Mouse (Mus musculus): ENCODE data around the gene Asah2. TPM values are rescaled to one million over a fixed set of nuclear protein-coding genes. Genes with fewer than 3 reads are reported as not detected.

The Asah2 gene
- polyA plus RNA-seq, 1 experiment: 1.7 TPM

- H3K4me3 ChIP-seq (ENCODE audit: control insufficient read depth, low read depth, low read length): no peak overlapping the region
- no peaks in the 10 kb centered on the region for H3K27me3 ChIP-seq (ENCODE audit: control insufficient read depth, insufficient read depth, low read length)
- TF ChIP-seq POLR2A (IDR thresholded peaks at IDR 0.05; ENCODE audit: control insufficient read depth, low read depth, low read length) (no peak), CTCF (IDR thresholded peaks at IDR 0.05; ENCODE audit: control insufficient read depth, insufficient read depth, insufficient replicate concordance, low read depth, low read length) (no peak)
- H3K27ac ChIP-seq (ENCODE audit: control insufficient read depth, insufficient read depth, low read depth, low read length): no peak overlapping the region
- H3K36me3 ChIP-seq (ENCODE audit: control insufficient read depth, insufficient read depth, low read length): no peaks in the 10 kb centered on the region
- no peaks in the 10 kb centered on the region for H3K4me1 ChIP-seq (ENCODE audit: control insufficient read depth, insufficient read depth, low read length)
Measured at GRCm38 (mm10) chr19:31954696-31955095, 153.3 kb downstream of the Asah2 start.

- TF ChIP-seq POLR2A (IDR thresholded peaks at IDR 0.05; ENCODE audit: control insufficient read depth, low read depth, low read length): no peak
- Histone ChIP-seq H3K36me3 (ENCODE audit: control insufficient read depth, insufficient read depth, low read length) (no peaks in the 10 kb centered on the region), H3K27me3 (ENCODE audit: control insufficient read depth, insufficient read depth, low read length) (no peaks in the 10 kb centered on the region), H3K27ac (ENCODE audit: control insufficient read depth, insufficient read depth, low read depth, low read length) (no peak overlapping the region), H3K4me3 (ENCODE audit: control insufficient read depth, low read depth, low read length) (no peak overlapping the region), H3K4me1 (ENCODE audit: control insufficient read depth, insufficient read depth, low read length) (no peaks in the 10 kb centered on the region)
Measured at GRCm38 (mm10) chr19:31954267-31954666, 153.7 kb downstream of the Asah2 start.

GRCm38 (mm10) chr19:31953799-31954198 is 154.2 kb downstream of the Asah2 start:
- Histone ChIP-seq H3K27me3 (ENCODE audit: control insufficient read depth, insufficient read depth, low read length) (no peaks in the 10 kb centered on the region), H3K4me3 (ENCODE audit: control insufficient read depth, low read depth, low read length) (no peak overlapping the region), H3K36me3 (ENCODE audit: control insufficient read depth, insufficient read depth, low read length) (no peaks in the 10 kb centered on the region), H3K4me1 (ENCODE audit: control insufficient read depth, insufficient read depth, low read length) (no peaks in the 10 kb centered on the region), H3K27ac (ENCODE audit: control insufficient read depth, insufficient read depth, low read depth, low read length) (no peak overlapping the region)
- no peak for TF ChIP-seq CTCF (IDR thresholded peaks at IDR 0.05; ENCODE audit: control insufficient read depth, insufficient read depth, insufficient replicate concordance, low read depth, low read length)
- TF ChIP-seq POLR2A (IDR thresholded peaks at IDR 0.05; ENCODE audit: control insufficient read depth, low read depth, low read length): no peak

GRCm38 (mm10) chr19:31950793-31951489 is 157.1 kb downstream of the Asah2 start:
- TF ChIP-seq POLR2A (IDR thresholded peaks at IDR 0.05; ENCODE audit: control insufficient read depth, low read depth, low read length) (no peak), CTCF (IDR thresholded peaks at IDR 0.05; ENCODE audit: control insufficient read depth, insufficient read depth, insufficient replicate concordance, low read depth, low read length) (no peak)
- H3K4me1 ChIP-seq (ENCODE audit: control insufficient read depth, insufficient read depth, low read length): no peaks in the 10 kb centered on the region
- H3K36me3 ChIP-seq (ENCODE audit: control insufficient read depth, insufficient read depth, low read length): no peaks in the 10 kb centered on the region
- no peaks in the 10 kb centered on the region for H3K27me3 ChIP-seq (ENCODE audit: control insufficient read depth, insufficient read depth, low read length)
- no peak overlapping the region for H3K27ac ChIP-seq (ENCODE audit: control insufficient read depth, insufficient read depth, low read depth, low read length)
- no peak overlapping the region for H3K4me3 ChIP-seq (ENCODE audit: control insufficient read depth, low read depth, low read length)

Other genes with a start within 250 kb of the Asah2 start
- 1.3 and 1.8 TPM in 2 replicates for gene A1cf, start 239.4 kb downstream of the Asah2 start, polyA plus RNA-seq (2012; rRNA removed)

All from testis, adult 2 months (tissue).